Mouse (Mus musculus) brain, embryonic 18.5 days (tissue): ENCODE measurements around the gene Mas1.

Source experiments
- DNase-seq: peaks from one replicate; pipeline ENCODE4 v3.0.0-alpha.2; 2012; ENCODE audit warnings: low read depth, low spot score

Mas1 gene

DNA sequence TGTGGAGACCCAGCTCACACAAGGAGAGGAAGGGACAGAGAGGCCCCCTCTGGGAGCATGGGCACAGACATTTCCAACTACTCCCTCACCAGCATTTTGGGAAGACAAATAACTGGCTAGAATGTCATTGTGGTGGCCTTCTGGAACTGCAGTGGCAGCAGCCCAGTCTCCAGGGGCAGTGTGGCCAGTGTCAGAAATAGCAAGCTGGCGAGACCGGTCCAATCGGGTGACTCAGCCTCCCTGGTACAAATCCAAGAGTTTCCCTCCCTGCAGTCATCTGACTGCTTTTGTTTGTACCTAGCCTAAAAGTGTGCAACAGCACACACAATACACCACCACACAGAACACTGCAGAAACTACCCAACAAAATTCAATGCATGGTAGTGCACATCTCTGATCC lies 35.7 kb downstream of the Mas1 start:
- DNase-seq: no peak

DNA sequence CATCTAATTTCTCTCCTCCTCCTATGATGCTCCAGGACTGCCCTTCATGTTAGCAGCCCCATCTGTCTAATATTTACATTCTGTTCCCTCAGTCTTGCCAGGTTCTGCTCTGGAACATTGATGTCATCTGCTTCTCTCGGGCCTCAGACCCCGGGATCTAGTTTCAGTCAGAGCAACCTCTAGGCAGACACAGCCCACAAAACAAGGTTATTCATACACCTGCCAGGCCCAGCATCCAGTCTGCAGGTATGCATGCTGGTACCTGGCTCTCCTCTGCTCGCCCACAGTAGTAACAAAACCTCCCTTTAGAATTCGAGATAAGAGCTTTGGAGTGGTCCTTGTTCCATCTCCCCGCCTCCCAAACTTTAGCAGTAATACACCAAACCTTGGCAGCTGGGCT lies 37.6 kb downstream of the Mas1 start:
- no peak for DNase-seq

DNA sequence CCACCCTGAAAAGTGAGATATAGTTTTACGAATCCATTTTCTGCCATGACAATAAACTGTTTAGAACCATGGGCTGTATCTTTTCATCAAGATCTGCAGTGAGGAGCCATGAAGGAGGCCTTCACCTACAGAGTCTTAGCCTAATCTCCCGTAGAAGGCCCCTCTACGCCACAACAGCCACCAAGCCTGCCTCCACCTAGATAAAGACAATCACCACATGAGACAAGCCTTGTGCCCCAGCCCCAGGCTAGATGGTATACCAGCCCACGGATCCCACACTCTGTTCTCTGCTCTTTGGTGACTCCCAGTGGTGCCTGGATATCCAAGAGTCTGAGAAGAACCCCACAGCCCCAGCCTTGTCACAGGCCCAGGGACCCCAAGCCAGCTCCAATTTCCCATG lies 52.1 kb downstream of the Mas1 start:
- no peak for DNase-seq

DNA sequence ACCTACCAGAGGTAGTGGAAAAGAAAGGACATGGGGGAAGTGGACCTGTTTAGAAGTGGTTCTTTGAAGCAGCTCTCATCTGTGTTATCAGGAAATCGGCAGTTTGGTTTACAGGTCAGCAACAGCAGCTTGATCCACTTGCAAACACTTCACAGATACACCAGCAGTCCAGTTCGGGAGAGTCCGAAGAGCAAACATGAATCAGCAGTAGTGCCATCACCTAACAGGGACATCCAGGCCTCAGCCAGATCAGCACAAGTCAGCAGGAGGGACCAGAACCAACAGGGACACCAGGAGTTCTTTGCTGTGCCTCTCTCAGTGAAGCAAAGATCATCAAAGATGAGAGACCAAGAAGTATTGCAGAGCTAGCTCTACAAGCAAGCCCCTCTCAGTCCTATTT lies 53.4 kb downstream of the Mas1 start:
- no peak for DNase-seq

DNA sequence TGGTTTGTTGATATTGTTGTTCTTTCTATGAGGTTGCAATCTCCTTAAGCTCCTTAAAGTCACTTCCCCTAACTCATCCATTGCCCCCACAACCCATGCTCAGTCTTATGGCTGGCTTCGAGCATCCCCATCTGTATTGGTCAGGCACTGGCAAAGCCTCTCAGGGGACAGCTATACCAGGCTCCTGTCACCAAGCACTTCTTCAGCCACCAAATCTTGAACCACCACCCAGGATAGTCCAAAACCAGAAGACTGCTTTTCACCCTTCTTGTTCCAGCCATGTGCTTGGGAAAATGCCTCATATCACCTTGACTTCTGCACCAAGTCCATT lies 57.0 kb downstream of the Mas1 start:
- DNase-seq: no peak

DNA sequence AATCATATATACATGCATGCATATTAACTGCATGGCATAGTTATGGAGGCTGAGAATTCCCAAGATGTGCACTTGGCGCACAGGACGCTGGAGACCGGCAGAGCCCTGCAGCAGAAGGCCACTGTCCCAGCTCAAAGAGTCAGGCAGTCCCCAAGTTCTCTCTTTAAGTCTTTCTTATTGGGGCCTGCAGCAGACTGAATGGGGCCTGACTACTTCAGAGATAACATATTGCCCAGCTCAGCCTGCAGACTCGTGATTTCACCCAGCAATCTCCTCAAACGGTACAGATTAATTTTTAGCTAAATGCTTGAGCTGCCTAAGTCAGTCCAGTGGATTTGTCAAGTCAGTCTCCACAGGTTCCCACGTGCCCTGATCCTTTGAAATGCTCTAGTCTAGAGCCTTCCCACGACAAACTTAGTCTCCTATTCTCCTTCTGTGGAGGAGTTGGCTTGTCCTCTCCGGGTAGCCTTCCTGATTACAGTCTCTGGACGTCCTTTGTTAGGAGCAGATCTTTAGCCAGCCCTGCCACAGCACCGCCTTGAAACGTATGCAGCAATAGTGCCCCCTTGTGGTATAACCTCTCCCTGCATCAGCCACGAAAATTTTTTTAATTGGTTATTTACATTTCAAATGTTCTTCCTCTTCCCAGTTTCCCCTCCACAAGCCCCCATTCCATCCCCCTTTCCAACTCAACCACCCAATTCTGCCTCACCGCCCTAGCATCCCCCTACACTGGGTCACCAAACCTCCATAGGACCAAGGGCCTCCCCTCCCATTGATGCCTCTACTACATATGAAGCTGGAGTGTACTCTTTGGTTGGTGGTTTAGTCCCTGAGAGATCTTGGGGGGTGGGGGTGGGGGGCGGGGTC lies 57.6 kb downstream of the Mas1 start:
- DNase-seq: no peak

DNA sequence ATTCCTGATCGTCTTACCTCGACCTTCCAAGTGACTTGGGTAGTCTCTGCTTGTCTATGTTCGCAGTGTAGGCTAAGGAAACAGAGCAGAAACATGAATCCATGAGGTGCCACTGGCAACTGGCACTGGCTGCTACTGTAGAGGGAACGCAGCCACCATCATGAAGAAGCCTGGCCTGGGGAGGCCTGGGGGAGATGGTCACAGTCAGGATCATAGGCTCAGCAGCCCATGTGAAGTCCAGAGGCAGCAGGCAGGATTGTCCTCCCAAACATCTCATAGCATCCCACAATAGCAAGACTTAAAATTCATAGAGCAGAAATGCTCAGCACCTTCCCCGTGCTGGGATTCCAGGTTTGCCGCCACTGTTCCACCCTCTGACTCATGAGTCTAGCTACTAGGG lies 59.1 kb downstream of the Mas1 start:
- DNase-seq: no peak

DNA sequence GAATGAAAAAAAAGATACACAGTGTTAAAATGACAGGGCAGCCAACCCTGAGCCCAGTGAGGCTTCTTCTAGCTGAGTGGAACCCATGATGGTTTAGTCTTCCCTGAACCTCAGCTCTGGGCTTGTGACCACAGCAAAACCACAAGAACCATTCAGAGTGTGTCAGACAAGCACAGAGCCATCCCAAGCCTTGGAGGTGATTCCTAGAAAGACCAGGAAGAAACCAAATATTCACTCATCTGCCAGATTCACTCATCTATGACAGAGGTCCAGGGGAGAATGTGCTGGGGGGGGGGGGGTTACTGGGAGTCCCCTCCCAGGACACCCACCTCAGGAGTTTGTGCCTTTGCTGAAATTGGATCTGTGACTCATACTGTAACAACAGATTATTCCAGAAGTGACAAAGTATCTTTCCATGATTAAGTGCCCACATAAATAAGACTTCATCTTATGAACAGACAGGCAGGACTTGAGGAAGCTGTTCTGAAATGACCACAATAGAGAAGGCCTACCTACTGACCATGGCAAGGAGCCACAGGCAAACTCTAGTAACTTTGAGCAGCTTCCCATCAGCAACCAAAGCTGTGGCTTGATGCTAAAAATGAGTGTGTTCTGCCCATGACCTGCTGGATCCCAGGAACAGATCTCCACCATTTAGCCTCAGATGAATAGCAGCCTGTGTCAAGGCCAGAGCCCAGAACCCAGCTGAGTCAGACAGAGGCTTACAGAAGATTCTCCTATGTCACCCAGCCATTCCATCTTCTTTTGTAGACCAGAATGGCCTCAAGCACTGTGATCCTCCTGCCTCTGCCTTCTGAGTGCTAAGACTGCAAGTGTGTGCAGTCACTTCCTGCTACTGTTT lies 63.1 kb downstream of the Mas1 start:
- DNase-seq: no peak

DNA sequence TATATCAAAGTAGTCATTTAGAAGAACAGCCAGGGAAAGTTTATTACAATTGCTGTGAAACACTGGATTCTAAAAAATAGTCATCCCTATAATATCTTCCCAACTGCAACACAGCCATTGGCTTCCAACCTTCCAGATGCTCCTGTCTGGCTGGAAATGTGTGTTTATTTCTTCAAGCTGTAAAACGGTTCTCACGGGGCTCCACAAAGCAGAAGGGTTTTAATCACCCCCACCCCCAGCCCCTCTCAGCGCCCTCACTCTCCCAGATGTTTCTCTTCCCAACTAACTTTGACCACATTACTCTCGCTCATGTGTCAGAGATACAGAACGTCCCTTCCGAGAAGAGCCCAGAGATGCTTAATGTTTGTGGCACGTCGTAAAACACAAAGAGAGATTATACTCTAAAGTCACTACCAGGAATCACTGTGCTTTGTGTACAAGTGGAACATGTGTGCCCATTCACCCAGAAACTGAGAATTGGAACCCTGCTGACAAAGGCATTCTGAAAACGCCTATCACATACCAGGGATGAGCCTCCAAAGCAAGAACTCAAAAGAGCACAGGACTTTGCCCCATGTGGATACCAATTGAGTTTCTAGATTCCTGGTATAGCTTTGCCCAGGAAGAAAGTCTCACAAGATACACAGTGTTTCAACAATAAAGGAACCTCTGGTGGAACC lies 65.9 kb downstream of the Mas1 start:
- DNase-seq: no peak

DNA sequence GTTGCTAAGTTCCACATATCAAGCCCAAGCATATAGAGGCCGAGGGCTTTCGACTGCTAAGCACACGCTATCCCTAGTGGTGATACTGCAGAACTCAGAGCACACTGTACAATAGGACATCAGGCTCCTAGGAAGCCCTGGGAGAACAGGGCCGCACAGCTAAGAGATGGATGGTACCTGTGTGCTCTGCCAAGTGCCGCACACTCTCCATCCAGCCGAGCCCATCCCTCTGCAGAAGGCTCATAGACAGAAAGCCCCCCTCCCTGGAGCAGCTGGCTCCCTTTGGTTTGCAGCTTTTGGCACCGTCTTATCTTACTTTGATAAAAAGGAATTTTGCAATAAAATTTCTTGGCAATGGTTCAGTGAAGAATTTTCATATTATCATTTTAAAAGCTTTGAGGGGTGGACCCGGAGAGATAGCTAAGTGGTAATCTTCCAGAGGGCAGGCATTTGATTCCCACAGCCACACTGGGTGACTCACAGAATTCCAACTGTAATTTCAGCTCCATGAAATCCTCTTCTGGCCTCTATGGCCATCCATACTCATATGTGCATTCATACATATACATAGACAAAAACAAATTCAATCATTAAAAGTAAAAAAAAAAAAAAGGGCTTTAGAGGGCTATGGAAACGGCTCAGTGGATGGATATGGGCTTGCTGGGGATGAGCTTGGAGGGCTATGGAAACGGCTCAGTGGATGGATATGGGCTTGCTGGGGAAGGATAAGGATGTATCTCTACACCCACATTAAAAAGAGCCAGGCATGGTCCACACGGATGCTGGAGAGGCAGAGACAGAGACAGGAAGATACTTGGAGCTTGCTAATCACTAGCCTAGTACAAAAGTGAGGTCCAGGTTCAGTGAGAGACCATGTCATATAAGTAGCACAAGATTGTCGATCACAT lies 68.3 kb downstream of the Mas1 start:
- DNase-seq: no peak

DNA sequence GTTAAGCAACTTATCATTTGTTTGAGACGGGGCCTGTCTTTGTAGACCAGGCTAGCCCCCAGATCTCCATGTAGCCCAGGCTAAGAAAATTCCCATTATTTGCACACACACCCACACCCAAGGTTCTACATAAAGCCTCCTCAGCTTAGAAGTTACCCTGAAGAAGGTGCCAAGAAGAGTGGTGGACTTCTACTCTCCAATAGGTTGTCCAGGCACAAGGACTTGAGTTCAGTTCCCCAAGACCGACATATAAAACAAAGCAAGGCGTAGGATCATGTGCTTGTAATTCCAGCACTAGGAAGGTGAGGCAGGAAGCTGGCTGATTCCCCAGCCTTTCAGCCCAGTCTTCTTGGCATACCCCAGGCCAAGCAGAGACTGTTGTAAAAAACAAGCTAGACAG lies 69.4 kb downstream of the Mas1 start:
- DNase-seq: no peak

DNA sequence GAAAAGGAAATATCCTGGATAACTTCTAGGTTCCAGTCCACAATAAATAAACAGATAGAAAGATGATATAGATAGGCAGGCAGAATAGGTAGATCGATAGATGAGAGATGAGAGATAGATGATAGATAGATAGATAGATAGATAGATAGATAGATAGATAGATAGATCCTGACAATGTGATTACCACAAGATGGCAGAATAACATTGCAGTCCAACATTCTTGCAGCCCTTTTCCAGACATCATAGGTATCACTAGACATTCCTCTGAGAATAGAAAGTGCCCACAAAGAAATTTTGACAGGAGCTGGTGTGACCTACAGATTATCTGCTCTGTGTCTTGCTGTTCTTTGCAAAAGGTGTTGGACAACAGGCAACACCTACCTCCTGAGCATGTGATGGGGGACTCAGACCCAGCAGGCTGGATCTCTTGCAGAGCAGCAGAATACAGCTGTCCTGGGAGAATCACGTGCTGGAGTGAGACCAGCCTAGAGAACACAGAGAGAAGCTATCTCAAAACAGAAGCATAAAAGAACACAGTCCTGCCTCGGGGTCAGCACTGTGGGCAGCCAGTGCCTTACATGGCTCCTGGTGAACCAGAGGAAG lies 70.4 kb downstream of the Mas1 start:
- no peak for DNase-seq

DNA sequence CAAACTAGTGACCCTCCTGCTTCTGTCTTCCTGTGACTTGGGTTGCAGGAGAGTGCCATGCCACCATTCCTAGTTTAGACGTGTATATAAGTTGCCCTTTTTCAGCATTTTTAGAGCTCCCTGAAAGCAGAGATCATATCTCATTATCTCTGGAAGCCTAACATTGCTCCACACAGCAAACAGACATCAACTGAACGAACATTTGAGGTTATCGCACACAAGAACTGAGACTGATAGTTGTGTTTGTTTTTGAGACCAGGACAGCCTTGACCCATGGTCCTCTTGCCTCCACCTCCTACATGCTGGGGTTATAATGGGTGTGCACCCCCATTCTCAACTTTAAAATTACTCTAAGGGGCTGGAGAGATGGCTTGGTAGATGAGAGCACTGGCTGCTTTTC lies 71.3 kb downstream of the Mas1 start:
- no peak for DNase-seq

DNA sequence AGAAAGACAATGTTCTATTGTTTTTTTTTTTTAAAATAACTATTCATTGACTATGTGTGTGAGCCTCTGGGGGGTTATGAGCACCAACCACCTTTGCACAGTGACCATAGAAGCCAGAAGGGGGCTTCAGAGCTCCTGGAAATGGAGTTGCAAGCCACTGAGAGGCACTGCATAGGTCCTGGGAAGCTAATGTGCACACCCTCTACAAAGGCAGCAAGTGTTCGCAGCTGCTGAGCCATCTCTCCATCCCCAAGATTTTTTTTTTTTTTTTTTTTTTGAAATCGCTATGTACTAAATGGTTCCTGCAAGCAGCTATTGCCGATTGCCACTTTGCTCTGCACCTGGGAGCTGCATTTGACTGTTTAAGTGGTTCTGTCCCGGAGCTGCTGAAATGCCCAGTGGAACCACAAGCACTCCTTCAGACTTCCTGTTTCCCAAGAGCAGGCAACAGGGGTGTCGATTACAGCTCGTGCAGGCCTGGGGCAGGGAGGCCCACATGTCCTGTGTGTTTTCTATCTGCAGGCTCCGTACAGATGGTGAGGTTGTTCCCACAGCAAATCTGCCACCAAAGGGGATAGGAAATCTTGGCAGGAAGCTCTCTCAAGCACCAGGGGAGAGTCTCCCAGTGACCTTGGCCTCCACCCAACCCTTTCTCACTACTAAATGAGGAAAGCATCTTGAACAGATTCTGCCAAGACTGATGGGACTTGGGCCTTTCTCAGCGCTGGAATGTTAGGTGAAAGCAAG lies 74.1 kb downstream of the Mas1 start:
- no peak for DNase-seq

DNA sequence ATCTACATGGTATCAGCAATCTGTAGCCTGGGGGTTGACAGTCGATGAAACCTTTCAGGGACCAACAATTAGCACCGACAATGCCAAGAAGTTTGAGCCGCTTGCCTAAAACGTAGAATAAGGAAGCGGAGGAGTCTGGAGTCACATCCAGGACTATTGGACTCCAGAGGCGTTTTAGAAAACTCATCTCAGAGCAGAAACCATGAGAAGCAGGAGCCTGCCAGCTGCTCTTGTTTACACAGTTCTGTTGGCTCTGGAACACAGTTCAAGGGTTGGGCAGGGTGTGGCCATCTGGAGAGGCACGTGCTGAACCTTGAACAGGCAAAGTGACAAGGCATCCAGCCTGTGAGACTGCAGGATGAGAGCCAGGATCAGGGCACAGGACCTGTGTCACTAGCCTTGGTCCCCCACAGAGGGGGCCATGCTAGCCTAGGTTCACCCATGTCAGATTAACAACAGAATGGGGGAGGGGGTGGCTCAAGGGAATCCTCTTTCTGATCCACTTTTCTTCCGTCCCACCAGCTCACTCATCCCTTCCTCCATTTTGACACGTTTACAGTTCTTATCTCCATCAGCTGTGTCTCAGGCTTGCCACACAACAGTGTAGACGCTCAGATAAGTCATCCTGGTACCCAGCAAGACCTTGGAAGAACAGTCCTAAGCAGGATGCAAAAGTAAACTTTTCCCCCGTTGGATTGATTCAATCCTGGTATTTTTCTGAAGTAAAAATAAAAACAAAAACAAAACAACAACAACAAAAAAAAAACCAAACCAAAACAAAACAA lies 75.3 kb downstream of the Mas1 start:
- DNase-seq: no peak

DNA sequence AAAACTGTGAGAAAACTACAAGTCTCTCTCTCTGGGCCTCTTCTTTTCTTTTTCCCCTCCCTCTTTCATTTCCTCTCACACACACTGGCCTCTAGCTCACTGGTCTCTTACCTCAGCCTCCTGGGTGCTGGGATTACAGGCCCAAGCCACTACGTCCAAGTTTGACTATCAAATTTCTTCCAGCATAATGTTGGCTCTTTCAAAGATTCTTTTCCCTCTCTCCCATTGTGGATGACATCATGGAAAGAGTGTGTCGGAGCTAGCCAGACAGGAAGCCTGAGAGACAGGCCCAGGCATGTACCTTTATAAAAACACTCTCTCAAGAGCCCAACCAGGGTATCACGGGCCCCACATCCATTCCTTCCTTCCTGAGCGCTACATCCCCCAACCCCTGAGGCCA lies 76.5 kb downstream of the Mas1 start:
- no peak for DNase-seq

DNA sequence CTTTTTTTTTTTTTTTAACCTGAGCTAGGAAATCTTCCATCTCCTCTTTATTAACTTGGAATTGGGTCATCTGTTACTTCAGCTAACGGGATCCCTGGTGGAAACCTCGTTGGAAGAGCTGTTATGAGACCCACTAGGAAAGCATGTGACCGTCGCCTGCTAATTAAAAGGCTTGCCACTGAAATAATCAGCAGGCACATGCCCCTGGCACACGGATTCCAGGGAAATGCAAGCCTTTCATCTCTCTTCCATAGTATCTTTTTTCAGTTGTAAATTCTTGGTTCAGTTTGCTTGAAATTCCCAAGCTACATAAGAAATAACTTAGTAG lies 76.9 kb downstream of the Mas1 start:
- DNase-seq: no peak
